In the genomic region with DNA sequence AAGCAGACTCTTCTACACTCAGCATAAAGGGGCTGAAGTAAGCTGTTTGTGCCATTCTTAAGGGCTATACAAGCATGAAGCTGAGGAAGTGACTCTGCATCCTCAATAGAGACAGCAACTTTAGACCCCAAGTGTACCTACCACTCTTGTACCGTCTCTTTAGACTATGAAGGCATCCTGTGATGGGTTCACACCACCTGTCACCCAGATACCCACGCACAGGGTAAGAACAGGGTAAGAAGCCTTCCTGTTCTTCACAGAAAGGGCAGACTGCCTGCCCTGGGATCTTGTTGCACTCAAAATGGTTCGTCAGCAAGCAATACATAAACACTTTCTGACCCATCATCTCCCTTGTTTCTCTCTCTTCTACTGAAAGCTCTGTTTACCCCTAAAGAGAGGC, we compare ENCODE assay signal across 23 mouse cellular contexts.
A peak's percentile ranks its signal among the peaks of the same experiment; 100 is the strongest.
DNase-seq lines count a peak whose midpoint lies in the region; ATAC-seq lines count a peak whose summit lies in the region.
"Had no signal": no experiment of that assay in that cellular context is flagged by ENCODE, and none has a peak within 500 bp of the region (broad histone marks: within the 10 kb centered on the region; RNA-seq: fewer than 3 reads in every experiment).

No protein-coding gene starts in this region.

- no peak overlapping the region for H3K4me2 ChIP-seq in forebrain, embryonic 12.5 days
- no peak overlapping the region for H3K4me2 ChIP-seq in forebrain, embryonic 11.5 days (ENCODE audit: low read depth, low read length, severe bottlenecking)
- H3K4me2 ChIP-seq in kidney, embryonic 15.5 days, result no peak overlapping the region
- no peak overlapping the region for H3K4me2 ChIP-seq in midbrain, embryonic 12.5 days (replicated peaks)
- no peak overlapping the region for H3K4me2 ChIP-seq in midbrain, embryonic 16.5 days (ENCODE audit: low read length)
- H3K4me2 ChIP-seq: heart, embryonic 12.5 days; hindbrain, embryonic 15.5 days; intestine, embryonic 15.5 days; midbrain, embryonic 11.5 days had no signal

- H3K9ac ChIP-seq in forebrain, embryonic 12.5 days, result no peak overlapping the region
- H3K9ac ChIP-seq in forebrain, embryonic 11.5 days (ENCODE audit: low read length), result no peak overlapping the region
- H3K9ac ChIP-seq in kidney, embryonic 15.5 days, result no peak overlapping the region
- H3K9ac ChIP-seq in midbrain, embryonic 12.5 days (replicated peaks), result no peak overlapping the region
- no peak overlapping the region for H3K9ac ChIP-seq in midbrain, embryonic 16.5 days (ENCODE audit: low read depth, low read length)
- H3K9ac ChIP-seq: heart, embryonic 12.5 days; hindbrain, embryonic 15.5 days; intestine, embryonic 15.5 days; liver, embryonic 14.5 days had no signal

- WGBS in forebrain, embryonic 12.5 days, result 70% methylated on average over 3 of the region's 3 CpGs
- WGBS in forebrain, embryonic 11.5 days, result 74% methylated on average over 3 of the region's 3 CpGs
- WGBS in kidney, embryonic 15.5 days, result 86% methylated on average over 3 of the region's 3 CpGs
- WGBS in midbrain, embryonic 12.5 days, result 80% methylated on average over 3 of the region's 3 CpGs
- WGBS in midbrain, embryonic 16.5 days, result 85% methylated on average over 3 of the region's 3 CpGs

- ATAC-seq in forebrain, embryonic 12.5 days (ENCODE audit: low FRiP score), result no peak
- ATAC-seq in forebrain, embryonic 11.5 days (replicated peaks; ENCODE audit: low FRiP score), result no peak
- no peak for ATAC-seq in kidney, embryonic 15.5 days (replicated peaks; ENCODE audit: low FRiP score)
- ATAC-seq in midbrain, embryonic 12.5 days (ENCODE audit: low FRiP score, low read depth), result no peak
- no peak for ATAC-seq in midbrain, embryonic 16.5 days
- ATAC-seq: intestine, embryonic 15.5 days; Patski had no signal

- H3K9me3 ChIP-seq in forebrain, embryonic 12.5 days, result no peaks in the 10 kb centered on the region
- H3K9me3 ChIP-seq in forebrain, embryonic 11.5 days (ENCODE audit: control insufficient read depth, low read length), result no peaks in the 10 kb centered on the region
- H3K9me3 ChIP-seq in kidney, embryonic 15.5 days (replicated peaks), result no peaks in the 10 kb centered on the region
- no peaks in the 10 kb centered on the region for H3K9me3 ChIP-seq in midbrain, embryonic 12.5 days
- no peaks in the 10 kb centered on the region for H3K9me3 ChIP-seq in midbrain, embryonic 16.5 days (replicated peaks; ENCODE audit: control insufficient read depth, low read length, poor library complexity, severe bottlenecking)
- H3K9me3 ChIP-seq: heart, embryonic 12.5 days; hindbrain, embryonic 15.5 days; intestine, embryonic 15.5 days had no signal

- peaks cover 24% of the 10 kb centered on the region for H3K4me1 ChIP-seq in forebrain, embryonic 12.5 days
- H3K4me1 ChIP-seq in forebrain, embryonic 11.5 days (replicated peaks; ENCODE audit: control insufficient read depth, insufficient read depth, low read length), result peaks cover 1% of the 10 kb centered on the region; the same call in 1 of the 2 replicates
- H3K4me1 ChIP-seq in kidney, embryonic 15.5 days, result peaks cover 27% of the 10 kb centered on the region
- H3K4me1 ChIP-seq in midbrain, embryonic 12.5 days, result peaks cover 27% of the 10 kb centered on the region
- H3K4me1 ChIP-seq in midbrain, embryonic 16.5 days (ENCODE audit: control insufficient read depth, insufficient read depth, low read length), result no peaks in the 10 kb centered on the region
- H3K4me1 ChIP-seq: intestine, embryonic 15.5 days had no signal

- H3K36me3 ChIP-seq in forebrain, embryonic 12.5 days (replicated peaks), result 0 out of 2 replicates have a peak, but pooled peaks cover 4% of the 10 kb centered on the region
- H3K36me3 ChIP-seq in forebrain, embryonic 11.5 days (ENCODE audit: control insufficient read depth, insufficient read depth, low read length), result no peaks in the 10 kb centered on the region
- no peaks in the 10 kb centered on the region for H3K36me3 ChIP-seq in kidney, embryonic 15.5 days
- no peaks in the 10 kb centered on the region for H3K36me3 ChIP-seq in midbrain, embryonic 12.5 days
- no peaks in the 10 kb centered on the region for H3K36me3 ChIP-seq in midbrain, embryonic 16.5 days (ENCODE audit: control insufficient read depth, insufficient read depth, low read length)
- H3K36me3 ChIP-seq: heart, embryonic 12.5 days; hindbrain, embryonic 15.5 days had no signal

- DNase-seq in forebrain, embryonic 11.5 days (ENCODE audit: low spot score), result no peak
- DNase-seq in kidney, adult 9 months, result no peak
- no peak for DNase-seq in cerebellum, adult 9-10 months
- DNase-seq: adrenal gland, postnatal 10 days; cerebellum, adult 8-10 months; cerebellum, postnatal 36 days; heart, adult 2 months; heart, postnatal 4 days; kidney, postnatal 10 days; liver; lung, adult 2 months; lung, postnatal 10 days had no signal

- H3K27me3 ChIP-seq in forebrain, embryonic 12.5 days, result no peaks in the 10 kb centered on the region
- no peaks in the 10 kb centered on the region for H3K27me3 ChIP-seq in forebrain, embryonic 11.5 days (ENCODE audit: control insufficient read depth, insufficient read depth, low read length)
- H3K27me3 ChIP-seq in kidney, embryonic 15.5 days, result no peaks in the 10 kb centered on the region
- H3K27me3 ChIP-seq in midbrain, embryonic 12.5 days, result no peaks in the 10 kb centered on the region
- no peaks in the 10 kb centered on the region for H3K27me3 ChIP-seq in midbrain, embryonic 16.5 days (ENCODE audit: control insufficient read depth, insufficient read depth, low read depth, low read length)
- H3K27me3 ChIP-seq: hindbrain, embryonic 15.5 days; intestine, embryonic 15.5 days; Patski had no signal

- no peak overlapping the region for H3K4me3 ChIP-seq in forebrain, embryonic 12.5 days (replicated peaks)
- no peak overlapping the region for H3K4me3 ChIP-seq in forebrain, embryonic 11.5 days (ENCODE audit: low read depth, low read length)
- no peak overlapping the region for H3K4me3 ChIP-seq in kidney, embryonic 15.5 days (replicated peaks)
- H3K4me3 ChIP-seq in midbrain, embryonic 12.5 days, result no peak overlapping the region
- no peak overlapping the region for H3K4me3 ChIP-seq in midbrain, embryonic 16.5 days (ENCODE audit: low read depth, low read length)
- H3K4me3 ChIP-seq: heart, adult 2 months; heart, embryonic 12.5 days; hindbrain, embryonic 15.5 days; intestine, embryonic 15.5 days had no signal

- 0 out of 2 replicates have a peak overlapping the region, but pooled peaks have one; percentile 31 for H3K27ac ChIP-seq in forebrain, embryonic 12.5 days
- no peak overlapping the region for H3K27ac ChIP-seq in forebrain, embryonic 11.5 days (ENCODE audit: low read depth, low read length)
- H3K27ac ChIP-seq in kidney, embryonic 15.5 days, result 0 out of 2 replicates have a peak overlapping the region, but pooled peaks have one; percentile 58
- 0 out of 2 replicates have a peak overlapping the region, but pooled peaks have one; percentile 20 for H3K27ac ChIP-seq in midbrain, embryonic 12.5 days (replicated peaks)
- H3K27ac ChIP-seq in midbrain, embryonic 16.5 days (ENCODE audit: low read length), result no peak overlapping the region
- H3K27ac ChIP-seq: heart, adult 2 months; hindbrain, embryonic 15.5 days; intestine, embryonic 15.5 days; liver, embryonic 14.5 days; macrophage had no signal

Comparison
In these comparisons a context has a peak if more than half of its experiments do, and no peak if none do; other contexts are left out.
1. H3K27ac ChIP-seq: peak in forebrain, embryonic 12.5 days (single experiment), kidney, embryonic 15.5 days (single experiment) and midbrain, embryonic 12.5 days (single experiment); none in forebrain, embryonic 11.5 days (single experiment) and midbrain, embryonic 16.5 days (single experiment).